Comparison of ENCODE assay signal across 11 mouse cellular contexts in the genomic region with DNA sequence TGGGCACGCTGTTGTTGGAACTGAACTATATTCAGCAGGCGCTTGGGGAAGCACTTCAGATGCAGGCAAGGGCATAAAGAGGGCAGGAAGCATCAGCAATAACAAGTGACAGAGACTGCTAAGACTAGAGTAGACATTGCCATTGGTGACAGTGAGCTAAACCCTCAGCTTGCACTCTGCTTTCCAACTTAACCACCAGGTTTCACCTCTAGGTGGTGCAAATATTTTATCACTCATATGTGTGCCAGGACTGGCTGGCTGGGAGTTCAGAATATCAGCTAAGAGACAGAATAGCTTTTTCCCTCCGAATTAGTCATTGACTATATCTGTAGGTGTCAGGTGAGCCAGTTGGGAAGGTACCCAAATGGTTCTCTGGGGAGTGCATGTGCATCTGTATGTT. TPM values are rescaled to one million over a fixed set of nuclear protein-coding genes. Genes with fewer than 3 reads are reported as not detected.
A peak's percentile ranks its signal among the peaks of the same experiment; 100 is the strongest.
DNase-seq lines count a peak whose midpoint lies in the region; ATAC-seq lines count a peak whose summit lies in the region.
"Had no signal": no experiment of that assay in that cellular context is flagged by ENCODE, and none has a peak within 500 bp of the region (broad histone marks: within the 10 kb centered on the region; RNA-seq: fewer than 3 reads in every experiment).

No protein-coding gene starts in this region.

- WGBS in midbrain, embryonic 14.5 days = 92% methylated on average over 3 of the region's 3 CpGs
- 86% methylated on average over 3 of the region's 3 CpGs for WGBS in midbrain, embryonic 10.5 days

- peaks cover 67% of the 10 kb centered on the region for H3K36me3 ChIP-seq in midbrain, embryonic 14.5 days (ENCODE audit: control insufficient read depth, insufficient read depth, low read length)
- H3K36me3 ChIP-seq in midbrain, embryonic 10.5 days = peaks cover 46% of the 10 kb centered on the region

- H3K9me3 ChIP-seq in midbrain, embryonic 14.5 days (ENCODE audit: control insufficient read depth, low read length) = no peaks in the 10 kb centered on the region
- H3K9me3 ChIP-seq in midbrain, embryonic 10.5 days (replicated peaks) = no peaks in the 10 kb centered on the region
- H3K9me3 ChIP-seq: liver, embryonic 15.5 days had no signal

- H3K4me3 ChIP-seq in midbrain, embryonic 14.5 days (replicated peaks; ENCODE audit: low read depth, low read length) = no peak overlapping the region
- no peak overlapping the region for H3K4me3 ChIP-seq in midbrain, embryonic 10.5 days
- H3K4me3 ChIP-seq: liver, embryonic 15.5 days had no signal

- H3K27me3 ChIP-seq in midbrain, embryonic 14.5 days (ENCODE audit: control insufficient read depth, insufficient read depth, low read length) = no peaks in the 10 kb centered on the region
- no peaks in the 10 kb centered on the region for H3K27me3 ChIP-seq in midbrain, embryonic 10.5 days (ENCODE audit: low read depth, poor library complexity, severe bottlenecking)
- H3K27me3 ChIP-seq: liver, embryonic 15.5 days had no signal

- no peak overlapping the region for H3K27ac ChIP-seq in midbrain, embryonic 14.5 days (replicated peaks; ENCODE audit: low read depth, low read length)
- no peak overlapping the region for H3K27ac ChIP-seq in midbrain, embryonic 10.5 days (replicated peaks)
- H3K27ac ChIP-seq: liver, embryonic 15.5 days had no signal

- no peak for ATAC-seq in midbrain, embryonic 14.5 days (ENCODE audit: low FRiP score, low TSS enrichment)

- no peak overlapping the region for H3K9ac ChIP-seq in midbrain, embryonic 14.5 days (replicated peaks; ENCODE audit: low read length)
- H3K9ac ChIP-seq: liver, embryonic 15.5 days had no signal

- no peak overlapping the region for H3K4me2 ChIP-seq in midbrain, embryonic 14.5 days (ENCODE audit: low read length)
- H3K4me2 ChIP-seq: liver, embryonic 15.5 days had no signal

- intact Hi-C loops in heart, postnatal 10 days (cut with DNase I) = loop anchor here (5.0 kb wide), 1 partner anchor 201 kb away; a partner anchor contains a TSS
- intact Hi-C loops in heart, postnatal 36 days (cut with DNase I) = no loop called here

- peak; percentile 35 to 37 for DNase-seq in heart, postnatal 10 days
- DNase-seq in heart, postnatal 36 days = no peak
- peak; percentile 43 for DNase-seq in midbrain, embryonic 14.5 days
- DNase-seq in midbrain, embryonic 10.5 days (ENCODE audit: low spot score) = no peak
- DNase-seq in adipocyte (ENCODE audit: low spot score) = peak; percentile 29
- peak; percentile 59 for DNase-seq in thymus, postnatal 25 days
- DNase-seq in layer of hippocampus, postnatal 25 days (ENCODE audit: extremely low spot score in 1 of 2, low spot score in 1 of 2) = no peak
- DNase-seq: cerebellum, adult 8-10 months; layer of hippocampus, adult 9-11 months; right cerebral cortex, postnatal 14 days had no signal

- H3K4me1 ChIP-seq in midbrain, embryonic 14.5 days (ENCODE audit: control insufficient read depth, insufficient read depth, low read length) = no peaks in the 10 kb centered on the region
- H3K4me1 ChIP-seq in midbrain, embryonic 10.5 days = no peaks in the 10 kb centered on the region
- H3K4me1 ChIP-seq: liver, embryonic 15.5 days had no signal

RNA-seq across cellular contexts. Expression of a gene that starts 41.4 kb away (rescaled TPM):
- total RNA-seq in heart, postnatal 10 days (2021) = 10 to 100 TPM; 47.7 to 50.1 TPM
- total RNA-seq in heart, postnatal 36 days (2021) = 10 to 100 TPM; 52.8 TPM
- polyA plus RNA-seq in midbrain, embryonic 14.5 days (2014; fragmentation: Nextera tagmentation; extraction: Ambion mirVana) = 78.4 and 79.3 TPM in 2 replicates
- polyA plus RNA-seq in midbrain, embryonic 10.5 days (2016; fragmentation: Nextera tagmentation; extraction: Ambion mirVana) = 27.2 and 30.8 TPM in 2 replicates
- total RNA-seq in layer of hippocampus, postnatal 25 days (2021) = 10 to 100 TPM; 97.5 to 98.9 TPM

RNA-seq across cellular contexts. Expression of a gene that starts 43.7 kb away (rescaled TPM):
- total RNA-seq in heart, postnatal 10 days (2021) = 10 to 100 TPM; 23.6 to 27.8 TPM
- 10 to 100 TPM; 37.1 to 37.6 TPM for total RNA-seq in heart, postnatal 36 days (2021)
- 21.8 and 25.3 TPM in 2 replicates for polyA plus RNA-seq in midbrain, embryonic 14.5 days (2014; fragmentation: Nextera tagmentation; extraction: Ambion mirVana)
- polyA plus RNA-seq in midbrain, embryonic 10.5 days (2016; fragmentation: Nextera tagmentation; extraction: Ambion mirVana) = 15.6 and 17.4 TPM in 2 replicates
- total RNA-seq in layer of hippocampus, postnatal 25 days (2021) = 10 to 100 TPM; 57.1 to 58.3 TPM

Comparison
In these comparisons a context has a peak if more than half of its experiments do, and no peak if none do; other contexts are left out.
1. DNase-seq: peak in heart, postnatal 10 days (2 of 2), midbrain, embryonic 14.5 days (single experiment), adipocyte (single experiment) and thymus, postnatal 25 days (single experiment); none in heart, postnatal 36 days (0 of 2), midbrain, embryonic 10.5 days (single experiment) and layer of hippocampus, postnatal 25 days (0 of 2).